Mouse (Mus musculus) erythroblast, adult 5-6 weeks (primary cell): ENCODE results near the gene Raet1e. TPM values are rescaled to one million over a fixed set of nuclear protein-coding genes. Genes with fewer than 3 reads are reported as not detected.
"Not testable (repeated sequence)": the region's sequence is repeated elsewhere in the genome, so short reads cannot be mapped to it uniquely, and the experiment has no call there.

ENCODE experiments used
- ATAC-seq: replicated peaks from 2 replicates; pipeline ENCODE4 v1.8.0; 2016; ENCODE audit warnings: moderate number of reproducible peaks, mild to moderate bottlenecking, moderate TSS enrichment, inconsistent platforms; ENCODE audit not compliant: poor library complexity, low FRiP score, severe bottlenecking
- total RNA-seq, 2 experiments: library from RNA; stranded (forward) in 1 of 2; stranded (reverse) in 1 of 2; fragments of 150-400 nt in 1 of 2; fragments of 200-764, 138-1000 nt in 1 of 2; gene quantifications; 2 replicates each; pipeline versions ENCODE4 v1.2.3 to v1.2.4; 2015 to 2017; ENCODE audit warnings: low replicate concordance in 2 of 2

Raet1e gene
- total RNA-seq, 2 experiments from 2014 or later: not detected

DNA sequence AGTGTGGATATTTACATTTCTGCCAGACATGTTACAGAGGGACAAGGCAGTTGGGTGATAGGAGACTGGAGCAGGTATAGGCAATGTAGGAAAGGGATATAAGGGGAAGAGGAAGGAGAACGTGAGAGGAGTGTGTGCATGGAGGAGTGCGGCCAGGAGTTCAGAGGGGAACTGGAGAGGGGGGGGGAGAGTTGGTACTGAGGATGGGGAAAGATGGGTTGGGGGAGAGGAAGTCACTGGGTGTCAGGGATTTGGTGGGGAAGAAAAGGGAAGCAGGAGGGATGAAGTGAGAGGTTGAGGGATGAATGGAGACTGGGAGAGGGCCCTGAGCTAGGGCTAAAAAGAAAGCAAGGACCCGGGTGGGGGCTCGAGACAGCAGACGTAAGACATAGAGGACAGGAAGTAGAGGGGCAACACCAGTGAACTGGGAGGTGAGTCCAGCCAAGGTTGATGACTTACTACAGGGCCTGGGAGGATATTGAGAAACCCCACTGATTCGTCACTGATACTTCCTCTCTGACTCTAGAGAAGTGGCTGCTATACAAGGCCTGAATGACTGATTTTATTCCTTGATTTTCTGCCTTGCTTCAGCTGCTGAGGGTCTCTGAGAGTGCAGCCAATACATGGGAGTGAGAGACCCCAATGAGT lies 195.3 kb downstream of the Raet1e start:
- ATAC-seq: not testable (repeated sequence)

- not testable (repeated sequence) for ATAC-seq
Measured at GRCm38 (mm10) chr10:22354196-22354574, 195.8 kb downstream of the Raet1e start.

DNA sequence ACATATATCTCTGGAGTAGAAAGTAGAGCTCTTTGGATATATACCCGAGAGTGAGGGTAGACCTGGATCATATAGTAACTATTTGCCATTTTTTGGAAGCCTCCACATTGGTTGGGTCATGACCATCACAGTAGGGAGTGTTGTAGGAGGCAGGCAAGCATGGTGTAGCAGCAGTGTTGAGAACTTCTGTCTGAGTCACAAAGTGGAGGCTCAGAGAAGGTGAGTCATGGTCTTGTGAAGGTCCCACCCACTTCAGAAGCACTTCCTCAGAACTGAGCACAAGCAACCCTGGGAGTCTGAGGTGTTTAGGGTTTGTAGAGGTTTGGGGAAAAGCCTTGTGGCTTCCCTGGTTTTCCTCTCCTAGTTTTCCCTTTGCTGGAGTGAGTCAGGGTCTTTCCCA lies 199.0 kb downstream of the Raet1e start:
- ATAC-seq: not testable (repeated sequence)

DNA sequence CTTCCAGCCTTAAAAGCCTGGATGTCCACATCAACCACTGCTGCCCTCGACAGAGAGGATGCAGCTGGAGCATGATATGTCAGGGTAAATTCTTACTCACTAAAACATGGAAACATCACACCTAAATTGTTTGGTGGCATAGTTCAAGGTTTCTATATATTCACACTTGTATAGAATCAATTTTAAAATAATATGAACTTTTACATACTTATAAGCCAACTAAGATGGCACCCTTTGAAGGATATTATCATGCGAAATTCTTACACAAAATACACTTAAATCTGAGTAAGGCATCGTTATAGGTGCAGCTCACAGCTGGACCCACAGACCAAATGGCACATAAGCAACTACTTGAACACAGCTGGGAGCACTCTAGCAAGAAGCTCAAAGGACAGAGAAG lies 201.9 kb downstream of the Raet1e start, which contains the start of gene Raet1d:
Raet1d (plus strand) TSS at position 301 of the 400 bp plus-strand sequence.
- ATAC-seq: not testable (repeated sequence)

GRCm38 (mm10) chr10:22360957-22361356 lies 202.6 kb downstream of the Raet1e start:
- not testable (repeated sequence) for ATAC-seq

- not testable (repeated sequence) for ATAC-seq
Measured at GRCm38 (mm10) chr10:22361415-22362352, 203.3 kb downstream of the Raet1e start.

- ATAC-seq: not testable (repeated sequence)
Measured at GRCm38 (mm10) chr10:22362466-22362865, 204.1 kb downstream of the Raet1e start.

GRCm38 (mm10) chr10:22364915-22365314 lies 206.5 kb downstream of the Raet1e start:
- ATAC-seq: not testable (repeated sequence)

- not testable (repeated sequence) for ATAC-seq
Measured at GRCm38 (mm10) chr10:22381226-22381625, 222.9 kb downstream of the Raet1e start.

DNA sequence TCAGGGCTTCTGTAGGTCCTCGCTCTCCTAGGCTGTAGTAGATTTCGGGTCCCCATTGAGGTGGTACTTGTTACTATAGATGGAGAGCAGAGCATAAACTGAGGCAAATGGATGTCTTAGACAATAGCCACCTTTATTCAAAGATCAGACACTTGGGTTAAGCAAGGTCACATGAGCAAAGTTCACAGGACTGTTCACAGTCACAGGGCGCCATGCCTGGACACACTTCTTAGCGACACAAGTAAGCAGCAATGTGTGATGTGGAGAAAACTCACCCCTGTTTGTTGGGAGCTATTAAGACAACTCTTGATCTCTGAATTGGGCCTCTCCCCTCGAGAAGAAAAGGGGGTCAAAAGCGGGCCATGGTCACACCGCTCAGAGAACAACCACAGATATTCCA lies 231.8 kb downstream of the Raet1e start:
- not testable (repeated sequence) for ATAC-seq

DNA sequence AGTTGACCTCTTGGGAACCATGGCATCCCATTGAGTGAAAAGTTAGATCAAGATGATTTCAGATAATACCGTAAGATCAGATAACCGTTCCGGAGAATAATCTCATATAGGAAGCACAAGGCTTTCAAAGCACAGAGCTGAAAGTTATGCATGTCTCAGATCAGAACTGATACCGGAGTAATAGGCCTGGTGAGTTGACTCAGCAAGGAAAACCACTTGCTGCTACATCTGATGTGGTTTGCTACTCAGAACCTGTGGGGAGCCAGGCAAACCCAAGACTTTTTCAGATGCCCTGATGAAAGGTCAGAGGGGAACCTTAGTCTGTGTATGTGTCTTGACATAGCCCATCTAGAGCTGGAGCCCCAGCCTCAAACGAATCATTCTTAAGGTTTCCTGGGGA lies 233.2 kb downstream of the Raet1e start:
- ATAC-seq: not testable (repeated sequence)

GRCm38 (mm10) chr10:22393028-22393824 lies 234.9 kb downstream of the Raet1e start:
- not testable (repeated sequence) for ATAC-seq

- not testable (repeated sequence) for ATAC-seq
Measured at GRCm38 (mm10) chr10:22396680-22397079, 238.3 kb downstream of the Raet1e start.

- ATAC-seq: not testable (repeated sequence)
Measured at GRCm38 (mm10) chr10:22402225-22402917, 244.0 kb downstream of the Raet1e start.

GRCm38 (mm10) chr10:22413702-22414494 lies 255.5 kb downstream of the Raet1e start:
- ATAC-seq: not testable (repeated sequence)
